Mouse (Mus musculus) monocyte, adult 2 months (primary cell): ENCODE data around the gene Med1.
"Not testable (repeated sequence)": the region's sequence is repeated elsewhere in the genome, so short reads cannot be mapped to it uniquely, and the experiment has no call there.

Source experiments
- DNase-seq, 2 experiments: peaks; one replicate each; pipeline ENCODE4 v3.0.0; 2022; ENCODE audit warnings: low spot score in 2 of 2, low read depth in 1 of 2

The Med1 gene

DNA sequence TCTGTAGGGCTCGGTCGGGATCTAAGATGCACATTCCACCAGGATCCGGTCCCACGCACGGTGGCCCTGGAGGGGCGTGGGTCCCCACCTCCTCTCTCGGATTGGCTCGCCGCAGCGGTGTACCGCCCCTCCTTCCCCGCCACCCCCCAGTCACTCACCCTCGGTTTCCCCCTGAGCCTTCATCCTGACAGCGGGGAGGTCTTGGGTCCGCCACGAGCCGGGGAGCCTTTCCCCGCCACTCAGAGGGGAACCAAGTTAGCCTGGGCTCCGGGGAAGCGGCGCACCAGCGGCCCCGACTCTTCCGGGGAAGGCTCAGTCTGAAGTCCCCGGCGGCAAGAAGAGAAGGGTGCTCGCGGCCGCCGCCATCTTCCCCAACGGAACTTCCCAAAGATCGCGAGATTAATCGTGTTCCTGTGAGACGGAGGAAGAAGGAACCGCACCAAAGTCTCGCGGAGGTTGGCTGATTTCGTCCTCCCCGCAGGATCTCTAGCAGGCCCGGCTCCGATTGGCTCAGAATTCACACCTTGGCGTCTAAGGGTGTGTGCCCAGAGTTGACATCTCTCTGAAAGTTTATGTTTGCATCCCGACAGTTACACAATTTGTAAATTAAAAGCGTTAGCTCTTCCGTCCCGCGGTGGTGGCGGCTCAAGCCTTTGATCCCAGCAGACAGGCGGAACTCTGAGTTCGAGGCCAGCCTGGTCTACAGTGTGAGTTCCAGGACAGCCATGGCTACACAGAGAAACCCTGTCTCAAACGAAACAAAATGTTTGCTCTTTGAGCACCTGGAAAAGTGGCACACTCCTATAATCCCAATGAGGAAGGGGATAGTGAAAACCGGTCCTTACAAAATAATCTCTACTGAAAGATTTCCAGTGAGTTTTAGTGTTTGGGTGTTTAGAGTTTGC lies at the start of gene Med1:
Gene Med1, minus strand, starts transcription at position 393 of the 905 bp plus-strand sequence.
- DNase-seq = peak; percentile 86 to 90

DNA sequence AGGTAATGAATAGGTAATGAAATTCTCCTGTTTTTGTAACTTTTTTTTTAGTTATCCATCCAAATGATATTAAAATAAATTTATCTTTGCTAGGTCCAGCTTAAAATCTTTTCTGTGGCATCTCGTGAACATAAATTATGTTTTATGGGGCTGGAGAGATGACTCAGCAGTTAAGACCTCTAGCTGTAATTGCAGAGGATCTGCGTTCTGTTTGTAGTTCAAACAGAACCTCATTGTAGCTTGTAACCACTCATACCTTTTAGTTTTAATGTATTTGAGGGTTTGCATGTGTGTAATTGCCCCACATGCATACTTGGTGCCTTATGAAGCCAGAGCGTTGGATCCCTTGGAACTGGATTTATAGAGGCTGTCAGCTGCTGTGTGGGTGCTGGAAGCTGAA lies 45.9 kb upstream of the Med1 start:
- DNase-seq = no peak

DNA sequence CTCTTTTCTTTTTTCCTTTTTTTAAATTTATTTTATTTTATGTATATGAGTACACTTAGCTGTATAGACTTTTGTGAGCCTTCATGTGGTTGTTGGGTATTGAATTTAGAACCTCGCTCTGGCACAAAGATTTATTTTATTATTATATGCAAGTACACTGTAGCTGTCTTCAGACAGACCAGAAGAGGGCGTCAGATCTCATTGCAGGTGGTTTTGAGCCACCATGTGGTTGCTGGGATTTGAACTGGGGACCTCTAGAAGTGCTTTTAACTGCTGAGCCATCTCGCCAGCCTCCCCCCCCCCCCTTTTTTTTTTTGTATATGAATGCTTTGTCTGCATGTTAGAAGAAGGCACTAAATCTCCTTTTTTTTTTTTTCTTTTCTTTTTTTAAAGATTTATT lies 45.3 kb upstream of the Med1 start:
- no peak for DNase-seq

DNA sequence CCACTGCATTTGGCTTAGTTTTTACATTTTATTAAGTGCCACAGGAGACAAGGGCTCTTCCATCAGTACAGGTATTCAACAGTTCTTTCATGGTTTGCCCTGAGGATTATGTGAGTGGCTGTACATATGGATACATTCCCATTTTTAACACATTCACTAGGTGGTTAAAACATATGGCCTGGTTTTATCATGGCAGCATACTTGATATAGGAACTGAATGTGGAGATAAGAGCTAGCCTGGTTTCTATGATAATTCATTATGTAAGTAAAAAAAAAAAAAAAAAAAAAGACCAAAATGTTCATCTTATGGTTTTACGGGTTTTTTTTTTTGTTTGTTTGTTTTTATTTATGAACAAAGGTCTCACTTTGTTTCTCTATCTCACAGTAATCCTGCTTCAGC lies 33.3 kb upstream of the Med1 start:
- DNase-seq = no peak

DNA sequence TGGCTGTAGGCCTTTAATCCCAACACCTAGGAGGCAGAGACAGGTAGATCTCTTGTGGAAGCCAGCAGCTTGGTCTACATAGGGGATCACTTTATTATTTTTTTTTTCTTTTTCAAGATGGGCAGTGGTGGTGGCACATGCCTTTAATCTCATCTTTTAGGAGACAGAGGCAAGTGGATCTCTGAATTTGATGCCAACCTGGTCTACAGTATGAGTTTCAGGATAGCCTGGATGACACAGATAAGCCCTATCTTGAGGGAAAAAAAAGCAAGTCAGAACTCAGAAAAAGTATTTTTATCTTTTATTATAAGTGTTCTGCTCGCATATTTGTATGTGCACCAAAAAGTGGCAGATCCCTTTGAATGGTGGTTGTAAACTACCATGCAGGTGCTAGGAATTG lies 20.2 kb upstream of the Med1 start:
- no peak for DNase-seq

DNA sequence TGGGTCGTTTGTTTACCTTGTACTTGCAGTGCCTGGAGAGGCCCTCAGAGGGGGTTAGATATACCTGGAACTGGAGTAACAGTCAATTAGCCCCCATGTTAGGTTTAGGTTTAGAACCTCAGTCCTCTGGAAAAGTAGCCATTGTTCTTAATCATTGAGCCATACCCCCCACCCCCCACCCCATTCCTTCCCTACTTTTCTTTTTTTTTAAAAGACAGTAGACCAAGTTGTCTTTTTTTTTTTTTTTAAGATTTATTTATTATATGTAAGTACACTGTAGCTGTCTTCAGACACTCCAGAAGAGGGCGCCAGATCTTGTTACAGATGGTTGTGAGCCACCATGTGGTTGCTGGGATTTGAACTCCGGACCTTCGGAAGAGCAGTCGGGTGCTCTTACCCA lies 16.6 kb upstream of the Med1 start:
- not testable (repeated sequence) for DNase-seq

DNA sequence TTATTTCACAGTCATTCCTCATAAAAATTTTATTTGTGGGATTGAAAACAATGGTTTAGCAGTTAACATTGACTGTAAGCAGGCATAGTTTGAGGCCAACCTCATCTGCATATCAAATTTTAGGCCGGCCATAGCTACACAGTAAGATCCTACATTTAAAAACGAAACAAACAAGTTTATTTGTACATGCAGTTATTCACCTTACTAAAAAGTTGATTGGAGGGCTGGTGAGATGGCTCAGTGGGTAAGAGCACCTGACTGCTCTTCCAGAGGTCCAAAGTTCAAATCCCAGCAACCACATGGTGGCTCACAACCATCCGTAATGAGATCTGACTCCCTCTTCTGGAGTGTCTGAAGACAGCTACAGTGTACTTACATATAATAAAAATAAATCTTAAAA lies 13.2 kb upstream of the Med1 start:
- DNase-seq = not testable (repeated sequence)

DNA sequence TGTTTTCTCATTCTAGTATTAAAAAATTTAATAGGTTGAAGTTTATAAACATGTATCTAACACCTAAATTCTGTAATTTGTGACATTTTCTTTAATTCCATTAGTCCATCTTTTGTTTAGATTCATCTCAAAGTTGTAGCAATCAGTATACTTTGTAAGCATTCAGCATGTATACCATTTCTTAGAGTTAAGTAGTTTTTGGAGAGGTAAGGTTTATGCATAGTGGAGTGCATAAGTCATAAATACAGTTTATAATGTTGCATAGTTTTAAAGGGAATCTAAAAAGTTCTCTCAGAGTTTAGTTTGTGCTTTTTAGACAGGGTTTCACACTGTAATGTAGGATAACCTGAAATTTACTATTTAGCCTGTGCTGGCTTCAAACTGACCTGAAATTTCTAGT lies 12.4 kb upstream of the Med1 start:
- no peak for DNase-seq

DNA sequence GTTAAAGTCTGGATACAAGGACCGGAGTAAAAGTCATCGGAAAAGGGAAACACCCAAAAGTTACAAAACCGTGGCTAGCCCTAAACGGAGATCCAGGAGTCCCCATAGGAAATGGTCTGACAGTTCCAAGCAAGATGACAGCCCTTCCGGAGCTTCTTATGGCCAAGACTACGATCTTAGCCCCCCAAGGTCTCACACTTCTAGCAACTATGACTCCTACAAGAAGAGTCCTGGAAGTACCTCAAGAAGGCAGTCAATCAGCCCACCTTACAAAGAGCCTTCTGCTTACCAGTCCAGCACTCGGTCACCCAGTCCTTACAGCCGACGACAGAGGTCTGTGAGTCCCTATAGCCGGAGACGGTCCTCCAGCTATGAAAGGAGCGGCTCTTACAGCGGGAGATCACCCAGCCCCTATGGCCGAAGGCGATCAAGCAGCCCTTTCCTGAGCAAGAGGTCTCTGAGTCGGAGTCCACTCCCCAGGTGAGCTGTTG lies 10.9 kb upstream of the Med1 start:
- no peak for DNase-seq

DNA sequence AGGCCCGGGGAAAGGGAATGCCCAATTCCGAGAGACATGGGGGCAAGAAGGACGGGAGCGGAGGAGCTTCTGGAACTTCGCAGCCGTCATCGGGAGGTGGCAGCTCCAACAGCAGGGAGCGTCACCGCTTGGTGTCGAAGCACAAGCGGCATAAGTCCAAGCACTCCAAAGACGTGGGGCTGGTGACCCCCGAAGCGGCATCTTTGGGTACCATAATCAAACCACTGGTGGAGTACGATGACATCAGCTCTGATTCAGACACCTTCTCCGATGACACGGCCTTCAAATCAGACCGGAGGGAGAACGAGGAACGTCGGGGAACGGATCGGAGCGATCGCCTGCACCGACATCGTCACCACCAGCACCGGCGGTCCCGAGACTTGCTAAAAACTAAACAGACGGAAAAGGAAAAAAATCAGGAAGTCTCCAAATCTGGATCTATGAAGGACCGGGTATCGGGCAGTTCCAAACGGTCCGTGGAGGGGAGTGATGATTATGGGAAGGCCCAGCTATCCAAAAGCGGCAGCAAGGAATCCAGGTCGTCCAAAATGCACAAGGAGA lies 10.3 kb upstream of the Med1 start:
- peak in 1 of 2 experiments; percentile 42 for DNase-seq

DNA sequence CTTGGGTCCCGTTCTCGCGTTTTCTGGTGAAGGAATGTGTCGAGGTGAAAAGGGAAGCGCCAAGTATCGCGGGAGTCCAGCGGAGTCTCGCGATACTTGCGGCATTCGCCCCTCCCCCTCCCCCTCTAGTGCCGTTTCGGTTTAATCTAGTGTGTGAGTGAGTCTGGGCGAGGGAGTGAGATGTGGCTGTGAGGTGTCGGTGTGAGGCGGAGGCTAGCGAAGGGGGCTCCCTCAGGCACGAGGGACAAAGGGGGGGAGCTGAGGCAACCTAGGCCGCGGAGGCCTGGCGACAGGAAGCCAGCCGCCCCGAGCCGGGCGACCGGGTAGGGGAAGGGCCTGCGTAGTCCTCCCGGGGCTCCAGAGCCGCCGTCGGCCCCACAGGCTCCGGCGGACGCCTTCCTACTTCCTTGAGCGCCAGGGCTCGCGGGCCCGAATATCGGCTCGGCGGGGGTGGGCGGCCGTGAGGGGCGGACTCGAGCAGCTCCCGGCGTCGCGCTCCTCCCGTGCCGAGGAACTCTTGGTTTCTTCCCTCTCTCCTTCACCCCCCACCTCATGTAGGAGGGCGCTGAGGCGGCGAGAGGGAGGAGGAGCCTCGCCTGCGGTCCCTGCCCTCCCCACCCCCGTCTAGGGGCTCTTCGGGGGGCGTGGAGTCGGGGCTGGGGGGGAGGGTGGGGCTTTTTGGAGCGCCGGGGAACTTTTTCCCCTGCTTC lies 9.7 kb upstream of the Med1 start, which contains the start of gene Cdk12:
Gene Cdk12, plus strand, starts transcription at position 419 of the 710 bp plus-strand sequence.
- peak; percentile 87 to 92 for DNase-seq

DNA sequence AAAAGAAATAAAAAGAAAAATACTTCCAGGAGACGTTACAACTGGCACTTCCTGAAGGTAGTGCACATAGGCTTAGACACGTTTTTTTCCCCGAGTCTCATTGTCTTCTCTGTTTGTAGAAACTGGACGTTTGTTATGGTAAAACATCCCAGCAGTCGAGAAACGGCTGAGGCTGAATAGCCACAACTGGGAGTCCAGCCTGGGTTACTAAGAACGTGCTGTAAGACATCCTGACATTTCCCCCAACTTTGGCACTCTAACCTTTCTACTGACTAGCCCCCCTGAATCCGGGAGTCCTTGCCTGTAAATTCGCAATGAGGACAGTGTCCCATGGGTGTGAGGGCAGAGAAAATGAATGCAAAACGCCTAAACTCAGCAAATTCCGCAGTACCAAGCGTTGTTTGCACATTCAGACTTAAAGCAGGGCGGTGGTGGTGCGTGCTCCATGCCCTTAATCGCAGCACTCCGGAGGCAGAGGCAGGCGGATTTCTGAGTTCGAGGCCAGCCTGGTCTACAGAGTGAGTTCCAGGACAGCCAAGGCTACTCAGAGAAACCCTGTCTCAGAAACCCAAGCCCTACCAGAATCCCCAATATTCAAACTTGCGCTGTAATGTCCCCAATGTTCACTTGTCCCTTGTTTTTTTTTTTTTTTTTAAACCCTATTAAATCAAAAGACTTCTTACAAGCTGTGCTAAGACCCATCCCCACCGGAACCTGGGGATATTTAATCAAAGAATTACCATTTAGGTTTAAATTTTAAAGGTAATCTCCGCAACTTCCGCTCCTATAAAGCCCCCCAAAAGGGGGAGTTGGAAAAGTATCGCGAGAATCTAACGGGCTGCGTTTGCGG lies 8.9 kb upstream of the Med1 start:
- DNase-seq = peak in 1 of 2 experiments; percentile 21

DNA sequence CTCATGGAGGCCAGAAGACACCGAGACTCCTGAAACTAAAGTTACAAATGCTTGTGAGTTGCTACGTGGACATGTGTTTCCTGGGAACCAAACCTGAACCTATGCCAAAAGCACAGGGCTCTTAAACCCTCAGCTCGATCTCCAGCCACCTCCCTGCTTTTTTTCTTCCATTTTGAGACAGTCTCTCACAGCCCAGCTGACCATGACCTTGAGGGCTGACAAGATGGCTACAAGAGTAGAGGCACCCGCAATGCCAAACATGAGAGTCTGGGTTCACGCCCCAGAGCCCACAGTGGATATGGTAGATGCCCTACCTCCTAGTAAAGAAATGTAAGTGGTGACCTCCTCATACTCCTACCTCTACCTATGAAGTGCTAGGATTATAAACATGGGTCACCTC lies 2.3 kb downstream of the Med1 start:
- DNase-seq = no peak

DNA sequence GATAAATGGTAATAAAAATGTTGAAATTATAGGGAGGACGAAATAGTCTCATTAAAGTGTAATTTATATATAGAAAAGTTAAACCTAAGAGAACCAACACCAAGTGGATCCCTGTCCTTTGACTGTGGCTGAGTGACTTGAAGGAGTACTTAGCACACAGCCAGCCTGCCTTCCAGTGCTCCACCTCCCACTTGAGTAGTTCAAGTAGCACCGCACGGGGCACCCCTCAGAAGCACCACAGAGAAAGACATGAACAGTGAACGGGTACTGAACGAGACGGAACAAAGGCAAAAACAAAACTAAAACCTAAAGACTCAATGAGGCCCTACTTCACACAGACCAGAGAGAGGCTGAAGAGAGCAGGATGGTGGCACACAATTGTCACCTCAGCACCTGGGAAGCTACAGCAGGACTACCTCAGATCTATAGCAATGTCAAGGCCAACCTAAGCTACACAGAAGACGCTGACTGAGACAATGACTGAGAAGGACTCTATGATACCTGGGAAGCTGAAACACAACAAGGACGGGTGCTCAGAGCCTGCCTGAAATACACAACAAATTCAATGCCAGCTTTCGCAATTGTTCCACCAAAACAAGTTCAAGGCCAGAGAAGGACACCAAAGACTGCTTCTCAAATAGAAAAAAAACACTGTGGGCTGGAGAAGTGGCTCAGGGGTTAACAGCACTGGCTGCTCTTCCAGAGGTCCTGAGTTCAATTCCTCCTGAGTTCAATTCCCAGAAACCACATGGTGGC lies 5.3 kb downstream of the Med1 start:
- DNase-seq = no peak

DNA sequence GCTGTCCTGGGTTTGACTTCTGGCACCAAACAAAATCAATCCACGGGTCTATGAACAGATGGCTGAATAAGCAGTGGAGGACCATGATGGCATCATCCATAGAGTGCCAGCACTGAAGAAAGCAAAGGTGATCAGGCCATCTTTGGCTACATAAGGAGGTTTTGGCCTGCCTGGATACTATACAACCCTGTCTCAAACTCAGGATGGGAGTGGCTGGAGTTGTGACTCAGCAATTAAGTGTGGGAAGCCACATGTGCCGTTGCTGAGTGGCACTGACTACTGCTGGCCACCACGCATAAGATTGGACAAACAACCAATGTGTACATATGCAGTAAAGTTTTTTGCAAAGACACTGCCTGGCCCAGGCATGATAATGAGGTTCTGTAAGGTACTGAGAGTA lies 10.9 kb downstream of the Med1 start:
- DNase-seq = not testable (repeated sequence)

DNA sequence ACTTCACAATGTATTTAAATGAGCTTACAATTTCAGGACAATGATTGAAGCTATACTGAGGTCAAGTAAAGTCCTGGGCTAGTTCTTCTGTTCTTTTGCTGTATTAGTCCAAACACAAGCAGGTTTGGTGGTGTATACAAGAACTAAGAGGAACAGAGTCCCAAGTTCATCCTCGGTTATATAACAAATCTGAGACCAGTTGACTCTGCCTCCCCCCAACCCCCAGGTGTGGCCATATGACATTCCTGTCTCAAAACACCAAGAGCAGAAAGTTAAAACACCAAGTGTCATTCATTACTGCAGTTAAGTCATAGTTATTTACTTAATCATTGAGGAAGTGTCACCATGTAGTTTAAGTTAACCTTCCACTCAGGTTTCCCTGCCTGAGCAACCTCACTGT lies 24.7 kb downstream of the Med1 start:
- DNase-seq = no peak

DNA sequence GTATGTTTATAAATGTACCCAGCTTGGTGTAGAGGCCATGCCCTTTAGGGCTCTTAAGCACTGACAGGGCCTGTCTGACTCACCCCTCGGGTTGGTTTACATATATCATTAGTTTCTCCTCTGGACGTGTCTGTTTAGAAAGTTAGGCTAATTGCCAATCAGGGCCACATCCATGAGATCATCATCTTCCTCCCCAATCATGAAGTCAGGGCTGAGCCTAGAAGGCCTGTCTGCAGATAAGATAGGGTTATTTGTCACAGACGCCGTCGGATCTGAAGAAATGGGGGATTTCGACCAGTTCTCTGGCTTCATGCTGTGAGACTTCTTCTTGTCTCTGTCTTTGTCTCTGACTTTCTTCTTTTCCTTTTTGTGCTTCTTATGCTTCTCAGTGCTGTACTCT lies 38.0 kb downstream of the Med1 start:
- no peak for DNase-seq

DNA sequence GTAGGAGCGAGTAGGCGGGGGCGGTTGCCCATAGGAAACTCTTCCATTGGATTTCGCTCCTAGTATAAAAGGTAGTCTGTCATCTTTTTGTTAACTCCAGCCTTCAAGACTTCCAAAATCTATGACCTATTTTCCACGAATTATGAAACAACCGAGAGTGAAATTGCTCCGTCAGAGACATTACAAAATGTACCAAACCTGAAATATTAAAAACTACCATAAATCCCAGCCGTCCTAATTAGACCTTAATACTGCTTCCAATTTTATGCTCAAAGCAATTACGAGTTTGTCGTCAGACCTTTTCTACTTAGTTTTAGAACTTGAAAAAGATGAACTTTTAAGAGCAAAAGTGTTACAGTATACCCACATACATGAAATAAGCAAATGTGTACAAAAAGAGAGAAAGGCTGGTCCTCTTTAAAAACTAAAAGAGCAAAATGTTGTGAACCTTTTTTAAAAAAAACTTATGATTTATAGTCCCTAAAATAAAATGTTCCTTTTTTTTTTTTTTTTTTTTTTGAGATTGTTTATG lies 42.4 kb downstream of the Med1 start:
- DNase-seq = no peak

DNA sequence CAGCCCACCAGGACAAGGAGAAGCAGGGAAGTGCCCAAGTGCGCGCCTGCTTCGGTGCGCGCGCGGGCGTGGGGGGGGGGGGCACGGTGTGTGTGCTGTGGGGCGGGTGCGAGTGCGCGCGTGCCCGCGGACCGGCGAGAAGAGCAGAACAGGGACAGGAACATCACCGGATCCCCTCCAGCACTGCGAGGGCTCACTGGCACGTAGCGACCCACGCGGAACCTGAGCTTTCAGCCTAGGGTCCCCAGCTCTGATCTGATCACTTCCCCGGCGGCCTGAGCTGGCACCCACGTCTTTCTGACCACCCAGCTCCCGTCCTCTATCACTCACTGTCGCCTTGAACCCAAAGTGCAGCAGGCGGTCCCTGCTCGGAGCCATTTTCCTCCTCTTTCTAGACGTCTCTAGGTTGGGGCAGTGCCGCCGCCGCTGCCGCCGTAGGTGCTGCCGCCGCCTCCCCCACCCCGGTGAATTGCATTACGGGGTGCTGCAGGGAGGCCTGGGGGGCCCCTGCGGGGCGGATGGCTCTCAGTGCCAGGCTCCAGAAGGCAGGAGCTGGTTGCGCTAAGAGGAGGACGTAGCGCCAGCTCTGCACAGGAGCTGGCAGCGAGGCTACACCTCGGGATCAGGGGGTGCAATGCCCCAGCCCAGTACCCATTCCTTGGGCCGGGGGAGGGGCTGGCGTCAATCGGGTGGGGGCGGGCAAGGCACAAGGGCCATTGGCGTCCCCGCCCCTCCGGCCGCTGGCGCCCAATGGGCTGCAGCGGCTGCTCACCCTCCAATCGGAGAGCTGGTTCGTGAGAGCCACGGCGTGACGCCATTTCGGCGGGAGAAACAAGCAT lies 43.1 kb downstream of the Med1 start, which contains the start of gene Fbxl20:
Gene Fbxl20, minus strand, starts transcription at position 618 of the 839 bp plus-strand sequence.
- peak; percentile 48 to 52 for DNase-seq
